Mouse (Mus musculus) neural tube, embryonic 14.5 days (tissue): ENCODE measurements around the gene Trex1. TPM values are rescaled to one million over a fixed set of nuclear protein-coding genes. Genes with fewer than 3 reads are reported as not detected.

Source experiments
- ATAC-seq: fragments of 200-750 bp; cut with Nextera tagmentation; 2 replicates; pipeline ENCODE4 v1.8.0; 2017; ENCODE audit warnings: low read depth, mild to moderate bottlenecking, moderate TSS enrichment, moderate library complexity
- H3K27ac ChIP-seq: fragments of 300-500 bp; sonication (generic); 2 replicates; pipeline ENCODE4 v1.5.1; 2014; ENCODE audit warnings: low read depth, mild to moderate bottlenecking, control low read depth, low read length, moderate library complexity, mixed read lengths
- H3K27me3 ChIP-seq: fragments of 300-500 bp; sonication (generic); 2 replicates; pipeline ENCODE4 v1.6.1; 2014; ENCODE audit warnings: low read length; ENCODE audit not compliant: control insufficient read depth, insufficient read depth
- H3K36me3 ChIP-seq: fragments of 300-500 bp; sonication (generic); 2 replicates; pipeline ENCODE4 v1.6.1; 2014; ENCODE audit warnings: low read length, mixed read lengths; ENCODE audit not compliant: control insufficient read depth, insufficient read depth
- H3K4me1 ChIP-seq: fragments of 300-500 bp; sonication (generic); 2 replicates; pipeline ENCODE4 v1.6.1; 2014; ENCODE audit warnings: low read length; ENCODE audit not compliant: control insufficient read depth, insufficient read depth
- H3K4me2 ChIP-seq: fragments of 300-500 bp; sonication (generic); 2 replicates; pipeline ENCODE4 v1.6.1; 2014; ENCODE audit warnings: mild to moderate bottlenecking, low read depth, low read length, control low read depth
- H3K4me3 ChIP-seq: fragments of 300-500 bp; sonication (generic); 2 replicates; pipeline ENCODE4 v1.5.1; 2014; ENCODE audit warnings: low read depth, low read length, control low read depth, mixed read lengths
- H3K9ac ChIP-seq: fragments of 300-500 bp; sonication (generic); replicated peaks from 2 replicates; pipeline ENCODE4 v1.6.1; 2014; ENCODE audit warnings: low read depth, mild to moderate bottlenecking, control low read depth, low read length, mixed read lengths
- H3K9me3 ChIP-seq: fragments of 300-500 bp; sonication (generic); 2 replicates; pipeline ENCODE4 v1.6.1; 2016; ENCODE audit warnings: low read length; ENCODE audit not compliant: control insufficient read depth
- WGBS: fragments of 180-500 bp; shearing (Covaris S2); extraction: QIAGEN DNeasy Blood & Tissue Kit; methylation state at CpG from one replicate; pipeline ENCODE4 v1.1.7; 2014; 5-methylcytosine and 5-hydroxymethylcytosine counted together
- polyA plus RNA-seq: library from polyadenylated mRNA; unstranded; fragments of >200 nt; fragmentation: Nextera tagmentation; extraction: Ambion mirVana; gene quantifications from 2 replicates; pipeline ENCODE4 v1.2.1, GENCODE M21; 2014

Gene Trex1
- polyA plus RNA-seq, 1 experiment from 2014 or later: 13.4 TPM

- H3K4me1 ChIP-seq: no peaks in the 10 kb centered on the region
- 92% methylated on average over 17 of the region's 17 CpGs for WGBS
- no peaks in the 10 kb centered on the region for H3K27me3 ChIP-seq
- H3K27ac ChIP-seq: no peak overlapping the region
- no peaks in the 10 kb centered on the region for H3K9me3 ChIP-seq
- no peak overlapping the region for H3K9ac ChIP-seq
- no peak overlapping the region for H3K4me2 ChIP-seq
- 0 out of 2 replicates have a peak, but pooled peaks cover 2% of the 10 kb centered on the region for H3K36me3 ChIP-seq
- ATAC-seq: no peak
- no peak overlapping the region for H3K4me3 ChIP-seq
These were observed 36.5 kb downstream of the Trex1 start for GRCm38 (mm10) chr9:109022866-109023685.

DNA sequence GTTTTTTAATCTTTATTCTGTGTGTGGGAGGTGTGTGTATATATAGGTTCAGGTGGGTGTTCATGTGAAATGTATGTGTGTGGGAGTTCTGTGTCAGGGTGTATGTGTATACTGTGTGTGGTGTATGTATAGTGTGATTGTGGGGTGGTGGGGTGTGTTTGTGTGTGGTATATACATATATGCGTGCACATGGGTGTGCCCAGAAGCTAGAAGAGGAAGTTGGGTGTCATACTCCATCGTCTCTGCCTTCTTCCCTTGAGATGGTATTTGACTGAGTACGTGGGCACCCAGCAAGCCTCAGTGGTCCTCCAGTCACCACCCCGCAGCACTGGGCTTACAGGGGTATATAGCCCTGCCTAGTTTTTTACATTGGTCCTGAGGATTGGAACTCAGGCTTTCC lies 38.1 kb downstream of the Trex1 start:
- no peak for ATAC-seq
- H3K4me1 ChIP-seq: no peaks in the 10 kb centered on the region

DNA sequence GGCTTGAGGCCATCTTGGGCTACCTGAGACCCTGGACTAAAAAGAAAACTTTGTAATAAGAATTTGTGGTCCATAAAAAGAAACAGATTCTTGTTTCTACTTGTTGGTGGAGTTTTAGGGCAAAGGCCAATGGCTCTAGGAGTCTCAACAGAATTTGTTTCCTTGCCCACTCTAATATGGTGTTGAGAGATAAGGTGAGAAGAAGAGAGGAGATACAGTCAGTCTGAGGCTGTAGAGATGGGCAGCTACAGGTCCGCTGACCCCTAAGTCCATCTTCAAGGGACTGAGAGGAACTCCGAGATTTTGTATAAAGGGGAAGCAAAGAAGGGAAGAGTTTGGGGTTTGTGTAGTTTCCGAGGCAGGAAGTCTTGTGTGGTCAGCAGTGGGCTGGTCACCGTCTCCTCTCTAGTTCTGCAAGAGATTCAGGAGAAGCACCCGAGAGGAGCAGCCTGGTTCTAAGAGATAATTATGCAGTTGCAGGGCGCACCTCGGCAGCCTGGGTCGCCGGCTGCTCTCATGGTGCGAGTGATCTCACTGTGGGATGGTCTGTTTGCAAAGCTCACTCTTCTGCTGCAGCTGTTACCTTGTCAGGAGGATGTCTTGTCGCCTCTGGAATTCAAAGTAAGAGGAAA lies 42.4 kb downstream of the Trex1 start:
- no peaks in the 10 kb centered on the region for H3K36me3 ChIP-seq
- no peaks in the 10 kb centered on the region for H3K9me3 ChIP-seq
- no peak for ATAC-seq
- no peaks in the 10 kb centered on the region for H3K27me3 ChIP-seq
- H3K4me2 ChIP-seq: no peak overlapping the region
- H3K27ac ChIP-seq: no peak overlapping the region
- 76% methylated on average over 11 of the region's 11 CpGs for WGBS
- H3K9ac ChIP-seq: no peak overlapping the region
- H3K4me1 ChIP-seq: no peaks in the 10 kb centered on the region
- H3K4me3 ChIP-seq: no peak overlapping the region

More for the DNA sequence above, 38.1 kb downstream of the Trex1 start:
- H3K27me3 ChIP-seq: no peaks in the 10 kb centered on the region
- no peaks in the 10 kb centered on the region for H3K9me3 ChIP-seq
- H3K36me3 ChIP-seq: 0 out of 2 replicates have a peak, but pooled peaks cover 2% of the 10 kb centered on the region
- no peak overlapping the region for H3K4me2 ChIP-seq
- no peak overlapping the region for H3K27ac ChIP-seq
- no peak overlapping the region for H3K9ac ChIP-seq
- H3K4me3 ChIP-seq: no peak overlapping the region
- 92% methylated on average over 4 of the region's 4 CpGs for WGBS

- Histone ChIP-seq H3K9me3 (no peaks in the 10 kb centered on the region), H3K4me2 (no peak overlapping the region), H3K4me1 (no peaks in the 10 kb centered on the region), H3K9ac (no peak overlapping the region), H3K4me3 (no peak overlapping the region), H3K27ac (no peak overlapping the region), H3K27me3 (no peaks in the 10 kb centered on the region), H3K36me3 (peaks cover 6% of the 10 kb centered on the region; the same call in 1 of the 2 replicates)
- no peak for ATAC-seq
- 72% methylated on average over 8 of the region's 8 CpGs for WGBS
These were observed 44.1 kb downstream of the Trex1 start for GRCm38 (mm10) chr9:109015397-109015796.

GRCm38 (mm10) chr9:109010316-109010690 lies 49.2 kb downstream of the Trex1 start:
- no peak for ATAC-seq
- H3K4me2 ChIP-seq: no peak overlapping the region
- WGBS: 86% methylated on average over 14 of the region's 14 CpGs
- H3K27ac ChIP-seq: no peak overlapping the region
- no peaks in the 10 kb centered on the region for H3K9me3 ChIP-seq
- H3K9ac ChIP-seq: no peak overlapping the region
- peaks cover 12% of the 10 kb centered on the region; the same call in 1 of the 2 replicates for H3K36me3 ChIP-seq
- no peak overlapping the region for H3K4me3 ChIP-seq
- no peaks in the 10 kb centered on the region for H3K4me1 ChIP-seq
- no peaks in the 10 kb centered on the region for H3K27me3 ChIP-seq

- WGBS: 57% methylated on average over 17 of the region's 17 CpGs
These were observed 49.8 kb downstream of the Trex1 start for GRCm38 (mm10) chr9:109009636-109010315.

DNA sequence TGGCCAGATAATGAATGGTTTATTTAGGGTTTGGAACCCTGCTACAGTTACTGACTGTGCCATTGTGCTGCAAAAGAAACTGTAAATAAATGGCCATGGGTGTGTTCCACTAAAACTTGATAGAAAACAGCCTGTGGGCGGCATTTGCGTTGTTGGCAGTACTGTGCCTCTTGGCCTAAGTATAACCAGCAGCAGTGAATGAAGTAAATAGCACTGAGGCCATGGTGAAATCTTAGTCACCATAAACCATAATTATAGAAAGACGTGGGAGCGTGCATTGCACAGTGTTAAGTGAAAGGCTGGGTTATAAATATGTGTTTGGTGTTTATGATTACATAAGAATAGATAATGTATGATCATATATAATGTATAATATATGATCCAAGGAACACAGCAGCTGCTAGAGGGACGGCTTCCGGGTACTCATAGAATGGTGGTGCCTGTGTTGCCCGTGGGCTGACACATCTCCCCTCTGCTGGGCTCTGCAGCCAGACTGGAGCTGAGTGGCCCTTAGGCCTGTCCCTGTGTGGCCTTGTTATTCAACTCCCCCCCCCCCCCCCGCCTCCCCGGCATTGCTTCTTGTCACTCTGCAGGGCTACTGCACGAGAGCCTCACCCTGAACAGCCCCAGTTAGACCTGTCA lies 50.4 kb downstream of the Trex1 start:
- no peak for ATAC-seq
- no peak overlapping the region for H3K9ac ChIP-seq
- peaks cover 12% of the 10 kb centered on the region; the same call in 1 of the 2 replicates for H3K36me3 ChIP-seq

More at GRCm38 (mm10) chr9:109009636-109010315, 49.8 kb downstream of the Trex1 start:
- no peaks in the 10 kb centered on the region for H3K27me3 ChIP-seq
- H3K36me3 ChIP-seq: peaks cover 12% of the 10 kb centered on the region; the same call in 1 of the 2 replicates
- H3K4me2 ChIP-seq: no peak overlapping the region
- H3K27ac ChIP-seq: no peak overlapping the region
- H3K4me3 ChIP-seq: no peak overlapping the region
- ATAC-seq: no peak
- H3K9ac ChIP-seq: no peak overlapping the region
- no peaks in the 10 kb centered on the region for H3K9me3 ChIP-seq
- no peaks in the 10 kb centered on the region for H3K4me1 ChIP-seq

DNA sequence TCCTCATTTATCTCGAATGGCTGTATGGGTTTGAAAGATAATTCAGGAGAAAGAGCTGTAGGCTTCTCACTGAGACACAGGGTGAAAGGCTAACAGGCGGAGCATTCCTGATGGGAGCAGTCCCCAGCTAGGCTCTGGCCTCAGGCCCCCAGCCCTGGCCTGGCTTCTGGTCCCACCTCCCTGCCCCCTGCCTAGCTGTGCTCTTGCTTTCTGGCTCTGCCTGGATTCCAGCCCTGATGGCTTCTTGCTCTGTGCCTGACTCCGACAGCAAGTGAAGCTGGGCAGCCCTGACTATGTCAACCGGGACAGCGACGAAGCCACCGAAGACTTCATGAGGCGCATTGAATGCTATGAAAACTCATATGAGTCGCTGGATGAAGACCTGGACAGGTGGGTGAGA lies 51.5 kb downstream of the Trex1 start:
- H3K4me3 ChIP-seq: no peak overlapping the region
- ATAC-seq: no peak
- H3K4me1 ChIP-seq: no peaks in the 10 kb centered on the region
- WGBS: 84% methylated on average over 9 of the region's 9 CpGs
- no peaks in the 10 kb centered on the region for H3K27me3 ChIP-seq
- H3K27ac ChIP-seq: no peak overlapping the region
- H3K9ac ChIP-seq: no peak overlapping the region
- H3K9me3 ChIP-seq: no peaks in the 10 kb centered on the region
- no peak overlapping the region for H3K4me2 ChIP-seq
- H3K36me3 ChIP-seq: peaks cover 12% of the 10 kb centered on the region; the same call in 1 of the 2 replicates

More for the DNA sequence above, 50.4 kb downstream of the Trex1 start:
- H3K27me3 ChIP-seq: no peaks in the 10 kb centered on the region
- H3K4me2 ChIP-seq: no peak overlapping the region
- no peaks in the 10 kb centered on the region for H3K4me1 ChIP-seq
- H3K9me3 ChIP-seq: no peaks in the 10 kb centered on the region
- no peak overlapping the region for H3K4me3 ChIP-seq
- WGBS: 78% methylated on average over 9 of the region's 10 CpGs
- no peak overlapping the region for H3K27ac ChIP-seq
